Mouse (Mus musculus) spleen, postnatal 14 days (tissue): ENCODE measurements around the gene Vmn1r81.

Experiments
- DNase-seq, 2 experiments: peaks; one replicate each; pipeline ENCODE4 v3.0.0; 2021 to 2022; ENCODE audit warnings: low spot score in 2 of 2

Vmn1r81 gene

DNA sequence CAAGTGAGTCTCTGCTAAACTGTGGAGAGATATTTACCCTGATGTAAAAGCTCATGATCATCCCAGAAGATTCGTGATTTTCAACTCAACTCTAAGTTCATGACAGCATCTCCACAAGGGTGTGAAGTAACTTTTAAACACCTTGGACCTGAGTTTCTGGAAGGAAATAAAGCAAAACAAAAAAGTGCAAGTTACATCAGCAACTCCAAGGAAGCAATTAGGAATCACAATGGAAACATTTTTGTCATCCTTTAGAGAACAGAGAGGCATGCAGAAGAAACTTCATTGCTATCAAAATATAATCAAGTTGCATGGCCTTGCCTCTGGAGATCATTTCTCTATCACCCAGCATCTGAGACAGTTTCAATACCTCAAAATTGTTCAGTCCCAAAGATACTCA is at the start of gene Vmn1r81:
Gene Vmn1r81, minus strand, starts transcription at position 101 of the 400 bp plus-strand sequence.
- no peak for DNase-seq

DNA sequence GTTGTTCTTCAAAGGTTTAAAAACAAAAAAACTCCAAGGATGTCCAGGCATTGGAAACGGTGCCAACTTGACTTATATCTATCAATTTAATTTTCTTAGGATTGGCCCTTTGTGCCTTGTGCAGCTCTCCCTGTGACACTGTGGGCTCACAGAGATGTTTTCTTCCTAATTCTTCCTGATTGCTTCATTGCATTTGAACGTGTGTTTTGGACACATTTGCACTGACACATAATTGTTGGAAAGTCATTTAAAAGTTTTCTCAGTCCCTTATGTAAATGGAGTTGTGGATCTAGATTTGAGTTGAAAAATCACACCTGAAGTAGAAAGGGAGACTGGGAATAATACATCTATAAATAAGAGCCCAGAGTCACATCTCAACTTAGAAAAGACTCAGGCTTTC is 32.1 kb upstream of the Vmn1r81 start, which contains the start of gene Vmn1r82:
Gene Vmn1r82, plus strand, starts transcription at position 301 of the 400 bp plus-strand sequence.
- no peak for DNase-seq

DNA sequence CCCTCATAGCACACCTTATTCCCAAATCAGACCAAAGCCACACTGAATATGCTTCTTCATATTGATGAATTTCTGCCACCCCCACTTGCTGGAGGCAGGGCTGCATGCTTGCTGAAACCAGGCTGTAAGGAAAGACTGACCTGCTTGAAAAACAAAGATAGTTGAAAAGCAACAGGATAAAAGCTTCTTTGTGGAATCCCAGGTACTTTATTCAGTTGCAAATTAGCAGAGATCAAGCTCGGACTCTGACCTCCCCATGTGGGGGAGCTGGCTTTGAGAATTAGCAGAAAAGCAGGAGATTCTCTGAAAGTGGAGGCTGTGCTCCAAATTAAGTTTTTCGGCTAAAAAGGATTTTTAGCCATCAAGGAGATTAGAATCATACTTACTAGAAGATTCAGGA is 63.9 kb downstream of the Vmn1r81 start:
- DNase-seq: no peak
